Mouse (Mus musculus): ENCODE results near the gene Crip3.

Crip3 gene

GRCm38 (mm10) chr17:46428761-46429414, at the start of gene Crip3:
TSS of gene Crip3 (plus strand) at chr17:46428926.
- in situ Hi-C loops (cut with MboI; ENCODE audit: unreplicated experiment in 2 of 2): no loop called here

GRCm38 (mm10) chr17:46383294-46384060, 45.2 kb upstream of the Crip3 start, which contains the start of gene Zfp318:
TSS of gene Zfp318 (plus strand) at chr17:46383731.
- in situ Hi-C loops (cut with MboI; ENCODE audit: unreplicated experiment in 2 of 2): no loop called here

GRCm38 (mm10) chr17:46384061-46384801, 44.5 kb upstream of the Crip3 start:
- in situ Hi-C loops (cut with MboI; ENCODE audit: unreplicated experiment in 2 of 2): no loop called here

- in situ Hi-C loops (cut with MboI; ENCODE audit: unreplicated experiment in 2 of 2): loop anchor here in 1 of 2 experiments (5.0 kb wide), 1 partner anchor 51 kb away; no protein-coding TSS in a partner anchor
Observed at GRCm38 (mm10) chr17:46388200-46388599, 40.5 kb upstream of the Crip3 start.

DNA sequence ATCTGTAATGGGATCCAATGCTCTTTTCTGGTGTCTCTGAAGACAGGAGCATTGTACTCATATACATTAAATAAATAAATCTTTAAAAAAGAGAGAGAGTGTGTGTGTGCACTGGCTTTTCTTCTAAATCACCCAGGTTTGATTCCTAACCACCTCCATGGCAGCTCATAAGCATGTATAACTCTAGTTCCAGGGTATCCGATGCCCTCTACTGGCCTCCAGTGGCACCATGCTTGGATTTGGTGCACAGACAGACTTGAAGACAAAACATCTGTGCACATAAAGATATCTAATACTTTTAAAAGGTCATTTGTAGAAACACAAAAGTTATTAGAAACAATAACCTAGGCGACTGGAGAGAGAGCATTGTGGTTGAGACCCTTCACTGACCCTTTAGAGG, 35.7 kb upstream of the Crip3 start:
- in situ Hi-C loops (cut with MboI; ENCODE audit: unreplicated experiment in 2 of 2): loop anchor here (5.0 kb wide), 2 partner anchors 61 to 126 kb away; no protein-coding TSS in a partner anchor

- in situ Hi-C loops (cut with MboI; ENCODE audit: unreplicated experiment in 2 of 2): loop anchor here (5.0 kb wide), 2 partner anchors 62 to 127 kb away; no protein-coding TSS in a partner anchor
Observed at GRCm38 (mm10) chr17:46394631-46395030, 34.1 kb upstream of the Crip3 start.

DNA sequence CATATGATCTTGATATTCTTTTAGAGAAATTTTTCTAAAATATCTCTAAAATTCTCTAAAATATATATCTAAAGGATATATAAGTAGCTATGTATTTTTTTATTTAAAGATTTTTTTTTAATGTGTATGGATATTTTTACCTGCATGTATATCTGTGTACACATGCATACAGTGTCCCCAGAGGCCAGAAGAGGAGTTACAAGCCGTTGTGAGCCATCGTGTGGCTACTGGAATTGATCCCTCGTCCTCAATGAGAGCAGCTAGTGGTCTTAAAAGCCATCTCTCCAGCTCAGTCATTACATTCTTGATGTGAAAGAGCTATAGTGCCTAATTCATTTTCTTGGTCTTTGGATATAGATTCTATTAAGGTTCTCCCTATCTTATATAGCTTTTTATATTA, 20.2 kb upstream of the Crip3 start:
- in situ Hi-C loops (cut with MboI; ENCODE audit: unreplicated experiment in 2 of 2): loop anchor here in 1 of 2 experiments (25.0 kb wide), 1 partner anchor 671 kb away; the partner anchor contains the start of gene 1600014C23Rik

GRCm38 (mm10) chr17:46418628-46419027, 10.1 kb upstream of the Crip3 start:
- in situ Hi-C loops (cut with MboI; ENCODE audit: unreplicated experiment in 2 of 2): loop anchor here in 1 of 2 experiments (25.0 kb wide), 1 partner anchor 681 kb away; the partner anchor contains the start of gene 1600014C23Rik

GRCm38 (mm10) chr17:46419717-46420116, 9.0 kb upstream of the Crip3 start:
- in situ Hi-C loops (cut with MboI; ENCODE audit: unreplicated experiment in 2 of 2): loop anchor here in 1 of 2 experiments (25.0 kb wide), 1 partner anchor 682 kb away; the partner anchor contains the start of gene 1600014C23Rik

- in situ Hi-C loops (cut with MboI; ENCODE audit: unreplicated experiment in 2 of 2): no loop called here
Observed at GRCm38 (mm10) chr17:46426496-46426895, 2.2 kb upstream of the Crip3 start.

- in situ Hi-C loops (cut with MboI; ENCODE audit: unreplicated experiment in 2 of 2): no loop called here
Observed at GRCm38 (mm10) chr17:46433627-46434026, 4.9 kb downstream of the Crip3 start.

DNA sequence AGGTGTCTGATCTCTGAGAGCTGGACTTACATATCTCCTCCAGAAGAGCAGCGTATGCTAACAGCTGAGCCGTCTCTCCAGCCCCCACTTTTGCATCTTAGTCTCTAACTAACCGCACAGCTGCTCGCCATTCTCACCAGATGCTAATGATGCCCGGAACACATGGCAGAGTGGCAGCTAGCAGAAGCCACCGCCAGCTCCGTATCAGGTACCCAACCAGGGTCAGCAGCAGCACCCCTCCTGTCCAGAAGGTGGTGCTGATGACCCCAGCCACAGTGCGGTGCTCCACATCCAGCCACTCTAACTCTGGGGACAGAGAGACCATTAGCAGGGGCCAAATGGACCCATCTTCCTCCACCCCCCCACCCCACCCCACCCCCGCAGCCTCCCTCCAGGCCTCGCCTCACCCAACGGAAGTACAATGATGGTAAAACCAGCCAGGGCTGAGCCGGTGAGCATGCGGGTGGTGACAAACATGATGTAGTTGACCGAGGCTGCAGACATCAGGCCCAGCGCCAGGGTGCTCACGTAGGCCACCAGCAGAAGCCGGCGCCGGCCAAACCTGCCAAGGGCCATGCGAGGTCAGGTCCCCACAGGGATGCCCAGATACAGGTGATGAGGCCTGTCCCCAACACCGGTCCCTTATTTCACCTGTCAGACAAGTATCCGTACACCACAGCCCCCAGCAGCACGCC, 8.1 kb downstream of the Crip3 start:
- in situ Hi-C loops (cut with MboI; ENCODE audit: unreplicated experiment in 2 of 2): loop anchor here (5.0 kb wide), 2 partner anchors 70 to 75 kb away; no protein-coding TSS in a partner anchor

DNA sequence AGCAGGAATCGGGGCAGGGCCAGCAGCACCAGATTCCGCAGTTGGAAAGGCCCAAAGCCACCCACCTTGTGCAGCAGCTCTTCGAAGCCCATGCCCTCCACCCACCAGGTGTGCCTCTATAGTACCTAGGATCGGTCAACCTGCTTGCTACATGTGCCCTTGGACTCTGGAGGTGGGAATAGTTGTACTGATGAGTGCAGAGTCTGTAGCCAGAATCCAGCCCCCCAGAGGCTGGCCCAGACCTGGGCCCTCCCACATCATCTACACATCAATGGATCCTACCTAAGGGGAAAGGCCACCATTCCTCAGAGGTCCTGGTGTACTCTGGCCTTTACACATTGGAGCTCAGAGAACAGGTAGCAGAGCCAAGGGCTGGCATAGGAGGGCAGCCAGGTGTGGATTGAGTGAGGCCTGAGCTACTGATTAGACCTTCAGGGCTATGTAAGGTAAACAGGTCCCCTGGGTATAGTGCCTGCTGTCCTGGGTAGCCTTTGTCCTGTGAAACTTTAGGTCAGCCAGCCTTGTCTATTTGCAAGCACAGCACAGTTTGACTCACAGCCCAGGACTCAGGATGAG, 9.7 kb downstream of the Crip3 start, which contains the start of gene Slc22a7:
Slc22a7 (minus strand) TSS at position 160 of the 576 bp plus-strand sequence.
- in situ Hi-C loops (cut with MboI; ENCODE audit: unreplicated experiment in 2 of 2): loop anchor here (5.0 kb wide), 2 partner anchors 69 to 74 kb away; no protein-coding TSS in a partner anchor

DNA sequence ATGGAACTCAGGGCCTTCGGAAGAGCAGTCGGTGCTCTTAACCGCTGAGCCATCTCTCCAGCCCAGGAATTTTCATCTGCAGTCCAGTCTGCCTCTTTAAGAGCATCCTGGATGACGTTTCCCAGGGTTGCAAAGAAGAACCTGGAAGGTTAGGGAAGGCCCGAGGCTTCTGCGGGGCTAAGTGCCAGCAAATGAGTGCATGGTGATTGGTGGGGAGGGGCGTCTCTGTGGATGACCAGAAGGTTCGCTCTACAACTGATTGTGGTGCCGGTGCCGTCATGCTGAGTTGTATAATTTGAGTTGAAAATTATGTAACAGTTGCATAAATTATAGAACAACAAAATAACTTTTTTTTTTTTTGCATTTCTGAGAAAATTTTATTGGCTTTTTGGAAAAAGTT, 10.4 kb downstream of the Crip3 start:
- in situ Hi-C loops (cut with MboI; ENCODE audit: unreplicated experiment in 2 of 2): loop anchor here (5.0 kb wide), 2 partner anchors 68 to 73 kb away; no protein-coding TSS in a partner anchor

DNA sequence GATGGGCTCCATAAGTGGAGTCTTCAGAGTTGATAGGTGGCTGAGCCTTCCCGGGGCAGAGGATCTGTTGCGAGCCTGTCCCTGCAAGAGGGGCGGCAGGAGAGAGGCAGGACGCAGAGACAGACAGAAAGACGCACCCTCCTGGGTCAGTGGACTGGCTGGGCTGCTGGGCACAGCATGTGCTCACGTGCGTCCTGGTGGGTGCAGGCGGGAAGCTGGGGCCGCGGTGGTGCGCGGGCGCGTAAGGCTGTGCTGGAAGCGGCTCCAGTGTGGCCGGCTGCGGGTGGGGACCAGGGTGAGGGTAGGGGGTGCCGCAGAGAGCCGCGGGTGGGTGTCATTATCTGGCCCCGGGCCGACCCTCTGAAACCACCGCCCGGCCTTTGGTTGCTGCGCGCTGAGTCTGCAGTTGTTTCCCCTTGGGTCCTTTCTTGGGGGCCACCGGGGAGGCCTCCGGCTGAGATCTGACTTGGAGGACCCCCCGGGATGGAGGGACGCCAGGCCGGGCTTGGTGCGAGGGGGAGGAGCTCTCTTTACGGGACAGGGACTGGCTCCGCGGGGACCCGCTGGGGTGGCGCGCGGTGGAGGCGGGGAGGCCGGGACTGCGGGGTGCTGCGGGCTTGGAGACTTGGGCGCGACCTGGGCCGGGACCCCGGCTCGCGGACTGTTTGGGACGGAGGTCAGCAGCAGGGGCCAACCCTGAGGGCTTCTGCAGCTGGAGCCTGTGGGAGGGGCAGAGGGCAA, 16.3 kb downstream of the Crip3 start:
- in situ Hi-C loops (cut with MboI; ENCODE audit: unreplicated experiment in 2 of 2): no loop called here

DNA sequence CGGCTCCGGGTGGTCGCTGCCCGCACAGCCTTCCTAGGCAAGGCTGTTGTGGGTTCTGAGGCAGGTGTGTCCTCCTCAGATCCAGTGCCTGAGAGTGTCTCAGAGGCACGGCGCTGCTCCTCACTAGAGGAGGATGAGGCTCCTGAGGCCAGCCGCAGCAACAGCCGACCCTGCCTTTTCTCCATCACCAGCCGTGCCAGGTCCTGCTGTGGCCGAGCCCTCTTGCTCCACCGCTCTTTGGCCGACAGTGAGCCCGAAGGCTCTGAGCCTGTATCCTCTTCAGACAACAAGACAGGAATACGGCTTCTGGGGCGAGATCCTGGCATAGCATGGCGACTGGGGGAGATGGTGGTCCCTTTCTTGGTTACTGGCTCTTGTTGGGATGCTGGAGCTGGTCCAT, 17.5 kb downstream of the Crip3 start:
- in situ Hi-C loops (cut with MboI; ENCODE audit: unreplicated experiment in 2 of 2): no loop called here

DNA sequence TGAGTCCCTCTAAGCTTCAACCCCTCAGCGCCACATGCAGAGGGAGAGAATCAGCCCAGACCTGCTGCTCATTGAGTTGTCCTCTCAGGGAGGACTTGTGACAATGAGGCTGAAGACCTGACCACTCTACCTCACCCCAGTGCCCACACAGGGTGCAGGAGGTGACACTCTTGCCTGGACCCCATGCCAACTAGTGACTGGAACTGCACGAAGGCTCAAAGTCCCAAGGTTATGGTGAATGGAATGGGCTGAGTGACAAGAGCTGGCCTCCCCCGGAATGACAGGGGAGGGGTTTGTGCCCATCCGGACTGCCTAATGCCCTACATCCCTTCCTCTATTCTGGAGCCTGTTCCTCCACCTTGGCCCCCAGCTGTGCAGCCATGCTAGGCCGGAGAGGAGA, 24.0 kb downstream of the Crip3 start:
- in situ Hi-C loops (cut with MboI; ENCODE audit: unreplicated experiment in 2 of 2): no loop called here

GRCm38 (mm10) chr17:46453302-46453948, 24.7 kb downstream of the Crip3 start:
- in situ Hi-C loops (cut with MboI; ENCODE audit: unreplicated experiment in 2 of 2): no loop called here
